Mouse (Mus musculus) hindbrain, embryonic 10.5 days (tissue): ENCODE measurements around the gene Timmdc1. TPM values are rescaled to one million over a fixed set of nuclear protein-coding genes. Genes with fewer than 3 reads are reported as not detected.
"Not testable (repeated sequence)": the region's sequence is repeated elsewhere in the genome, so short reads cannot be mapped to it uniquely, and the experiment has no call there.

ENCODE experiments used
- DNase-seq: peaks from one replicate; pipeline ENCODE4 v3.0.0-alpha.2; 2017; ENCODE audit warnings: low spot score
- H3K27ac ChIP-seq: fragments of 300-500 bp; sonication (generic); 2 replicates; pipeline ENCODE4 v1.5.1; 2016; ENCODE audit warnings: mild to moderate bottlenecking, moderate library complexity
- H3K27me3 ChIP-seq: fragments of 300-500 bp; sonication (generic); 2 replicates; pipeline ENCODE4 v1.6.1; 2016; ENCODE audit warnings: mild to moderate bottlenecking; ENCODE audit not compliant: poor library complexity, insufficient read depth, severe bottlenecking
- H3K36me3 ChIP-seq: fragments of 300-500 bp; sonication (generic); 2 replicates; pipeline ENCODE4 v1.6.1; 2016; ENCODE audit warnings: mild to moderate bottlenecking, moderate library complexity
- H3K4me1 ChIP-seq: fragments of 300-500 bp; sonication (generic); replicated peaks from 2 replicates; pipeline ENCODE4 v1.6.1; 2016; ENCODE audit warnings: mild to moderate bottlenecking
- H3K4me3 ChIP-seq: fragments of 300-500 bp; sonication (generic); 2 replicates; pipeline ENCODE4 v1.5.1; 2016; ENCODE audit warnings: mild to moderate bottlenecking, moderate library complexity
- H3K9me3 ChIP-seq: fragments of 300-500 bp; sonication (generic); 2 replicates; pipeline ENCODE4 v1.6.1; 2016; ENCODE audit warnings: mild to moderate bottlenecking, moderate library complexity
- WGBS: fragments of 180-500 bp; shearing (Covaris S2); methylation state at CpG from one replicate; pipeline ENCODE4 v1.1.7; 2016; 5-methylcytosine and 5-hydroxymethylcytosine counted together
- polyA plus RNA-seq: library from polyadenylated mRNA; unstranded; fragments of >200 nt; fragmentation: Nextera tagmentation; extraction: Ambion mirVana; gene quantifications from 2 replicates; pipeline ENCODE4 v1.2.1, GENCODE M21; 2016

Timmdc1 gene
- polyA plus RNA-seq, 1 experiment from 2014 or later: 36.1 TPM

DNA sequence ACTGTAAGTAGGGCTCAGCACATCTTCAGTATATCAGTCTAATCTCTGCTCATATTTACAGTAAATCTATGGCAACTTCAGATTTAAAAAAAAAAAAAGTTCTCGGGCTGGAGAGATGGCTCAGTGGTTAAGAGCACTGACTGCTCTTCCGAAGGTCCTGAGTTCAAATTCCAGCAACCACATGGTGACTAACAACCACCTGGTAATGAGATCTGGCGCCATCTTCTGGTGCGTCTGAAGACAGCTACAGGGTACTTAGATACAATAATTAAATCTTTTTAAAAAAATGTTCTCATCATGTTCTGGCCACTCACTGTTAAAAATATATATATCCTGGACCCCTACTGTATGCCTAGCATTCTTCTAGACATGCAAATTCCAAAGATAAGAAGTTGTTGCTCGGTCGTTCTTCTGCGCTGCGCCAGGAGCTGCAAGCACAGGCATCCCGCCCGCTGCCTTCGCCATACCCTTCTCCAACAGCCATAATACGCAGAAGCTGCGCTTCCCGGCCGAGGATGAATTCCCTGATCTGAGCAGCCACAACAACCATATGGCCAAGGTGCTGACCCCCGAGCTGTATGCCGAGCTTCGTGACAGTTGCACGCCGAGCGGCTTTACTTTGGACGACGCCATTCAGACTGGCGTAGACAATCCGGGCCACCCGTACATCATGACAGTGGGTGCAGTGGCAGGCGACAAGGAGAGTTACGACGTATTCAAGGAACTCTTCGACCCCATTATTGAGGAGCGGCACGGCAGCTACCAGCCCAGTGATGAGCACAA is 39.5 kb downstream of the Timmdc1 start:
- WGBS: 24% methylated on average over 32 of the region's 32 CpGs
- Histone ChIP-seq H3K4me3 (peak overlapping the region; percentile 46), H3K27me3 (peaks cover 35% of the 10 kb centered on the region), H3K4me1 (peaks cover 14% of the 10 kb centered on the region), H3K36me3 (no peaks in the 10 kb centered on the region), H3K9me3 (no peaks in the 10 kb centered on the region), H3K27ac (no peak overlapping the region)
- DNase-seq: peak; percentile 28

DNA sequence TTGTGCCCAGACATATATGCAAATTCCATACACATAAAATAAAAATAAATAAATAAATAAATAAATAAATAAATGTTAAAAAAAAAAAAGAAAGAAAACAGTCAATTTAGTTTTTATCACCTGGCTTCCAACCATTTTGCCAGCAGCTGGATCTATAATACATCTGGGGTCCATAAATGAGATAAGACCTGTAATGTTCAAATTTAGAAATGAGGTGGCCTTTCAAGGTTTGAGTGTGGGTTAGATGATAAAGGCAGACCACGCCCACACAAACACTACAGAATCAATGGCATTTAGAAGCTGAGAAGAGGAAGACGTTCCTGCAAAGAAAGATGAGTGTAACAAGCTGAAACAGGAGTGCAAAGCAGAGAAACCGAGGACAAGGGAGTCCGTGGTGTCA is 41.1 kb downstream of the Timmdc1 start:
- peaks cover 24% of the 10 kb centered on the region for H3K4me1 ChIP-seq
- H3K9me3 ChIP-seq: no peaks in the 10 kb centered on the region
- peaks cover 35% of the 10 kb centered on the region for H3K27me3 ChIP-seq
- DNase-seq: no peak
- no peak overlapping the region for H3K27ac ChIP-seq
- 76% methylated on average over 4 of the region's 4 CpGs for WGBS
- no peak overlapping the region for H3K4me3 ChIP-seq
- no peaks in the 10 kb centered on the region for H3K36me3 ChIP-seq

- Histone ChIP-seq H3K4me3 (no peak overlapping the region), H3K4me1 (peaks cover 18% of the 10 kb centered on the region), H3K36me3 (no peaks in the 10 kb centered on the region), H3K9me3 (no peaks in the 10 kb centered on the region), H3K27ac (no peak overlapping the region), H3K27me3 (peaks cover 24% of the 10 kb centered on the region)
- DNase-seq: no peak
- WGBS: 87% methylated on average over 3 of the region's 3 CpGs
Observed at GRCm38 (mm10) chr16:38478296-38478695, 44.2 kb downstream of the Timmdc1 start.

- DNase-seq, H3K9me3 ChIP-seq, H3K36me3 ChIP-seq: not testable (repeated sequence)
- peak overlapping the region; percentile 81; the same call in 1 of the 2 replicates for H3K27ac ChIP-seq
- H3K4me1 ChIP-seq: peaks cover 14% of the 10 kb centered on the region
- H3K27me3 ChIP-seq: peaks cover 14% of the 10 kb centered on the region; the same call in 1 of the 2 replicates
- H3K4me3 ChIP-seq: peak overlapping the region; percentile 51
- WGBS: 43% methylated on average over 14 of the region's 14 CpGs
Observed at GRCm38 (mm10) chr16:38477241-38477608, 45.2 kb downstream of the Timmdc1 start.

- Histone ChIP-seq H3K27me3 (peaks cover 8% of the 10 kb centered on the region; the same call in 1 of the 2 replicates), H3K4me3 (peak overlapping the region; percentile 51), H3K9me3 (no peaks in the 10 kb centered on the region), H3K4me1 (peaks cover 19% of the 10 kb centered on the region), H3K36me3 (no peaks in the 10 kb centered on the region), H3K27ac (peak overlapping the region; percentile 81)
- peak; percentile 60 for DNase-seq
- WGBS: 10% methylated on average over 34 of the region's 34 CpGs
Observed at GRCm38 (mm10) chr16:38476312-38477240, 45.9 kb downstream of the Timmdc1 start.

DNA sequence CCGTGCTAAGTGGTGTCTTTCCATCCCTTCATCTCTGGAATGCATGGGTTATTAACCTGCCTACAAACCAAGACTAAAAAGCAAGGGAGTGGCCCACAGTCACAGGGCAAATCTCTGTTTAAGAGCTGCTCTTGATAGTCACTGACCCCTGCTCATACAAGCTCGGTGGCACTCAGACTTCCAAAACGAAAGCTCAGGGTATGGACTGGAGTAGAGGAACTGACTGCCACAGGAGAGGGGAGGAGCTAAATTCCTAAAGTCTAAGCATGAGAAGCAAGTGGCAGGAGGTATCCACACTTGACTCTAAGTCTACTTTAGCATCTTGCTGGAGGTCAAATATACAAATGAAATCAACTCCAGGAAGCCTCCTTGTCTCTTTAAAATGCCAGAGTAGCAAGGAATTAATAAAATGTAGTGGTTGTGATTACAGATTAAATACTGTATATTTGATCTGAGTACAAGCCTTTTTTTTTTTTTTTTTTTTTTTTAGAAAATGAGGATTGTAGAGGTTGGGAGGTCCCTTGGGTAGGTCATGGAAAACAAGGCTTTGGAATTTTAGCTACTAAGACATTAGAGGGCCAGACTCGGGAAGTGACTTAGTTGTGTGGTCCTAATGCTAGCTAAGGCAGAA is 46.7 kb downstream of the Timmdc1 start:
- H3K4me1 ChIP-seq: peaks cover 20% of the 10 kb centered on the region
- peak overlapping the region; percentile 51 for H3K4me3 ChIP-seq
- 53% methylated on average over 4 of the region's 4 CpGs for WGBS
- H3K9me3 ChIP-seq: no peaks in the 10 kb centered on the region
- H3K36me3 ChIP-seq: no peaks in the 10 kb centered on the region
- 0 out of 2 replicates have a peak overlapping the region, but pooled peaks have one; percentile 81 for H3K27ac ChIP-seq
- DNase-seq: no peak
- H3K27me3 ChIP-seq: peaks cover 5% of the 10 kb centered on the region; the same call in 1 of the 2 replicates

DNA sequence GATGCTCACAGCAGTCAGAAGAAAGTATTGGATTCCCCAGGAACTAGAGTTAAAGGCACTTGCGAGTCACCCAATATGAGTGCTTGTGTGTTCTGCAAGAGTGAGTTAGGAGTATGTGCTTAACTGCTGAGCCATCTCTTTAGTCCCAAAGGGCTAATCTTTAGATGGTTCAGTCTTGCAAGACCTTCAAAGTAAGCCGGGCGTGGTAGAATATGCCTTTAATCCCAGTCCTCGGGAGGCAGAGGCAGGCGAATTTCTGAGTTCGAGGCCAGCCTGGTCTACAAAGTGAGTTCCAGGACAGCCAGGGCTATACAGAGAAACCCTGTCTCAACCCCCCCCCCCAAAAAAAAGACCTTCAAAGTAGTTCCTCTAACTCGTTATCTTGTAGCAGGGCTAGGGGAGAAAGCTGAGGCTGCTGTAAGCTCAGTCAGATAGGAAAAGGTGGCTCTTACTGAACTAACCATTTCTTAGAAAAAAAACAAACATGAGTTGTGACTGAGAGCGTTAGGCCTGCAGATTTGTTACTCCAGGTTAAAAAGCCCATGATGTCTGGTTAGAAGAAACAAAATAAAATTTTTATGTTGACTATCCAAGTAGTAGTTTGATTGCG is 47.7 kb downstream of the Timmdc1 start:
- no peak overlapping the region for H3K27ac ChIP-seq
- H3K9me3 ChIP-seq: no peaks in the 10 kb centered on the region
- H3K36me3 ChIP-seq: no peaks in the 10 kb centered on the region
- whole genome bisulfite sequencing: 91% methylated on average over 9 of the region's 9 CpGs
- H3K4me3 ChIP-seq: no peak overlapping the region
- H3K4me1 ChIP-seq: peaks cover 20% of the 10 kb centered on the region
- no peak for DNase-seq
- H3K27me3 ChIP-seq: peaks cover 5% of the 10 kb centered on the region; the same call in 1 of the 2 replicates

- Histone ChIP-seq H3K36me3 (no peaks in the 10 kb centered on the region), H3K27ac (no peak overlapping the region), H3K27me3 (peaks cover 5% of the 10 kb centered on the region; the same call in 1 of the 2 replicates), H3K4me3 (no peak overlapping the region), H3K4me1 (peaks cover 25% of the 10 kb centered on the region), H3K9me3 (no peaks in the 10 kb centered on the region)
- no peak for DNase-seq
- 92% methylated on average over 5 of the region's 5 CpGs for WGBS
Observed at GRCm38 (mm10) chr16:38473661-38474060, 48.8 kb downstream of the Timmdc1 start.

- Histone ChIP-seq H3K27me3 (peaks cover 5% of the 10 kb centered on the region; the same call in 1 of the 2 replicates), H3K27ac (no peak overlapping the region), H3K4me3 (no peak overlapping the region), H3K4me1 (peaks cover 25% of the 10 kb centered on the region), H3K36me3 (no peaks in the 10 kb centered on the region), H3K9me3 (no peaks in the 10 kb centered on the region)
- WGBS: 91% methylated on average over 5 of the region's 5 CpGs
- no peak for DNase-seq
Observed at GRCm38 (mm10) chr16:38472507-38472873, 50.0 kb downstream of the Timmdc1 start.

GRCm38 (mm10) chr16:38471697-38472506 is 50.6 kb downstream of the Timmdc1 start:
- peaks cover 5% of the 10 kb centered on the region; the same call in 1 of the 2 replicates for H3K27me3 ChIP-seq
- H3K36me3 ChIP-seq: no peaks in the 10 kb centered on the region
- peak; percentile 52 for DNase-seq
- no peak overlapping the region for H3K4me3 ChIP-seq
- 72% methylated on average over 11 of the region's 11 CpGs for WGBS
- H3K27ac ChIP-seq: no peak overlapping the region; the same call in 1 of the 2 replicates
- no peaks in the 10 kb centered on the region for H3K9me3 ChIP-seq
- H3K4me1 ChIP-seq: peaks cover 20% of the 10 kb centered on the region

DNA sequence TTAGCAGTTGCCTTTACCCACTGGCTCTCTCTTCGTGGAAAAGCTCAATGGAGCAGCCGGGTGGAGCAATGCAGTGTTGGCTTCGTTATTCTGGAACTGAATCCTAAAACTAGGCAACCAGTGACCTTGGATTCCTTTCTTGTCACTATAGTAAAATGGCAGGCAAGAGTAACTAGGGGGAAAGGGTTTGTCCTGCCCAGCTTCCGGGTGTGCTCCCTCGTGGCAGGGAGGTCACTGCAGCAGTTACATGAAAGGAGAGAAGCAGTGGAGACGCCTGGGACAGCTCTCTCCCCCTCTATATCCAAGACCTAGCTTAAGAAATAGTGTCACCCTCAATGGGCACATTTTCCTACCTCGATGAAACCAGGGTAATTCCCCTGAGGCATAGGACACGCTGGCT is 53.0 kb downstream of the Timmdc1 start:
- 68% methylated on average over 8 of the region's 8 CpGs for WGBS

GRCm38 (mm10) chr16:38468706-38469018 is 53.8 kb downstream of the Timmdc1 start:
- Histone ChIP-seq H3K9me3 (no peaks in the 10 kb centered on the region), H3K36me3 (no peaks in the 10 kb centered on the region), H3K4me1 (peaks cover 12% of the 10 kb centered on the region), H3K27ac (no peak overlapping the region), H3K4me3 (no peak overlapping the region), H3K27me3 (no peaks in the 10 kb centered on the region)
- WGBS: 40% methylated on average over 3 of the region's 3 CpGs
- DNase-seq: no peak

More for the DNA sequence above, 53.0 kb downstream of the Timmdc1 start:
- H3K9me3 ChIP-seq: no peaks in the 10 kb centered on the region
- H3K27me3 ChIP-seq: no peaks in the 10 kb centered on the region
- H3K36me3 ChIP-seq: no peaks in the 10 kb centered on the region
- no peak overlapping the region; the same call in 1 of the 2 replicates for H3K27ac ChIP-seq
- no peak overlapping the region for H3K4me3 ChIP-seq
- H3K4me1 ChIP-seq: peaks cover 12% of the 10 kb centered on the region
- no peak for DNase-seq
